Mouse (Mus musculus): ENCODE data around the gene Rmnd1.

DNA sequence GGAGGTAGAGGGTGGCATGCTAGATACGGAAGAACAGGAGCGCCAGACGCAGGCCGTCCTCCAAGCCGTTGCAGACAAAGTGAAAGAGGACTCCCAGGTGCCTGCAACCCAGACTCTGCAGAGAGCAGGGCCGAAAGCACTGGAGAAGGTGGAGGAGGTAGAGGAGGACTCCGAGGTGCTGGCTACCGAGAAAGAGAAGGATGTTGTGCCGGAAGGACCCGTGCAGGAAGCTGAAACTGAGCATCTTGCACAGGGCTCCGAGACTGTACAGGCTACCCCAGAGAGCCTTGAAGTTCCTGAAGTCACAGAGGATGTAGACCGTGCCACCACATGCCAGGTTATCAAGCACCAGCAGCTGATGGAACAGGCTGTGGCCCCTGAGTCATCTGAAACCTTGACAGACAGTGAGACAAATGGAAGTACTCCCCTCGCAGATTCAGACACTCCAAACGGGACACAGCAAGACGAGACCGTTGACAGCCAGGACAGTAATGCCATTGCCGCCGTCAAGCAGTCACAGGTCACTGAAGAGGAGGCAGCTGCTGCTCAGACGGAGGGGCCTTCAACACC, 76.2 kb downstream of the Rmnd1 start:
- TF ChIP-seq CTCF (IDR thresholded peaks at IDR 0.05; ENCODE audit: low read depth) = no peak
- TF ChIP-seq EP300 (IDR thresholded peaks at IDR 0.05; ENCODE audit: low read depth) = no peak
